In the genomic region with DNA sequence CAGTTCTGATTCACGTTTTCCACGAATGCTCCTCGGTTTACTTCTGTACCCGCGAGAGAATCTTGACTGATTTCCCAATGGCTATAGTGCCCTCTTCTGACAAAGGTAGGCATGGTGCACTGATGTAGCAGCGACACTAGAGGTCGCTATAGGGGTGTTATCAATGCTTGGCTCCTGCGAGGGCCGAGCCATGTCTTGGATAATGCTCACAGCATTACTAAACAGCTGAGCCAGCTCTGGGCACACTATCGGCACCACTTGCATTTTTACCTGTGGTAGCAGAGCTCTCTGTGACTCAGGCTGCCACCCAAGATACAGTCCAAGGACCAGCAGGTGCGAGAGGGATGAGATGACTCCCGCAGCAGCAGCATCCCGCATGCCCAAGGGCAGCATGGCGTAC, we compare ENCODE assay signal across 7 mouse cellular contexts. TPM values are rescaled to one million over a fixed set of nuclear protein-coding genes. Genes with fewer than 3 reads are reported as not detected.
DNase-seq lines count a peak whose midpoint lies in the region; ATAC-seq and TF ChIP-seq lines count a peak whose summit lies in the region.

No protein-coding gene starts in this region.

- no peaks in the 10 kb centered on the region for H3K36me3 ChIP-seq in forebrain, embryonic 11.5 days (ENCODE audit: control insufficient read depth, insufficient read depth, low read length)

- H3K4me1 ChIP-seq in brown adipose tissue, adult 24 weeks (ENCODE audit: control insufficient read depth, insufficient read depth, insufficient read length, low read length), result no peaks in the 10 kb centered on the region; the same call in 1 of the 2 replicates
- H3K4me1 ChIP-seq in forebrain, embryonic 11.5 days (replicated peaks; ENCODE audit: control insufficient read depth, insufficient read depth, low read length), result no peaks in the 10 kb centered on the region; the same call in 1 of the 2 replicates

- H3K9me3 ChIP-seq in forebrain, embryonic 11.5 days (ENCODE audit: control insufficient read depth, low read length), result no peaks in the 10 kb centered on the region

- WGBS in forebrain, embryonic 11.5 days, result 15% methylated on average over 14 of the region's 14 CpGs

- peak overlapping the region; percentile 38 for H3K4me3 ChIP-seq in brown adipose tissue, adult 24 weeks (ENCODE audit: insufficient read depth, low read depth, low read length)
- no peak overlapping the region for H3K4me3 ChIP-seq in forebrain, embryonic 11.5 days (ENCODE audit: low read depth, low read length)
- H3K4me3 ChIP-seq in layer of hippocampus, adult 2 months, result no peak overlapping the region

- peak overlapping the region; percentile 2 for H3K4me2 ChIP-seq in forebrain, embryonic 11.5 days (ENCODE audit: low read depth, low read length, severe bottlenecking)

- peak; percentile 47 for DNase-seq in Muller cell, postnatal 12 days (ENCODE audit: inconsistent ontology term)
- DNase-seq in forebrain, embryonic 11.5 days (ENCODE audit: low spot score), result peak; percentile 78
- DNase-seq in layer of hippocampus, adult 2 months (ENCODE audit: low spot score in 2 of 2), result peak; percentile 68 to 73
- peak; percentile 83 for DNase-seq in lung, postnatal 25 days (ENCODE audit: low spot score)
- peak; percentile 55 to 67 for DNase-seq in right cerebral cortex, adult 2 months (ENCODE audit: low spot score in 2 of 2)

- TF ChIP-seq CTCF in layer of hippocampus, adult 2 months (conservative IDR thresholded peaks at IDR 0.05), result peak; percentile 100

- peak; percentile 39; the same call in 1 of the 2 replicates for ATAC-seq in forebrain, embryonic 11.5 days (replicated peaks; ENCODE audit: low FRiP score)
- peak; percentile 85 to 87 for ATAC-seq in hematopoietic stem cell, adult 5-6 weeks (replicated peaks in 1 of 2; ENCODE audit: insufficient read depth in 1 of 2, low FRiP score in 2 of 2, low TSS enrichment in 1 of 2, low read depth in 1 of 2, poor library complexity in 2 of 2, severe bottlenecking in 2 of 2)

- no peak overlapping the region for H3K9ac ChIP-seq in forebrain, embryonic 11.5 days (ENCODE audit: low read length)

- H3K27ac ChIP-seq in brown adipose tissue, adult 24 weeks (replicated peaks; ENCODE audit: low read depth, low read length), result 0 out of 2 replicates have a peak overlapping the region, but pooled peaks have one; percentile 7
- H3K27ac ChIP-seq in forebrain, embryonic 11.5 days (ENCODE audit: low read depth, low read length), result no peak overlapping the region
- no peak overlapping the region for H3K27ac ChIP-seq in layer of hippocampus, adult 2 months

- peaks cover 36% of the 10 kb centered on the region for H3K27me3 ChIP-seq in forebrain, embryonic 11.5 days (ENCODE audit: control insufficient read depth, insufficient read depth, low read length)

RNA-seq across cellular contexts. Expression of a gene that starts 2.6 kb away (rescaled TPM):
- polyA plus RNA-seq in brown adipose tissue, adult 24 weeks (2012; ENCODE audit: insufficient read depth, insufficient read length, missing spikeins), result 4.1 and 6.3 TPM in 2 replicates
- 6.1 and 7.2 TPM in 2 replicates for polyA plus RNA-seq in forebrain, embryonic 11.5 days (2014; fragmentation: Nextera tagmentation; extraction: Ambion mirVana)
- 1.0 and 2.2 TPM in 2 replicates for total RNA-seq in hematopoietic stem cell, adult 5-6 weeks (2017)
- 1 to 10 TPM; 4.4 to 5.6 TPM for total RNA-seq in layer of hippocampus, adult 2 months (2021)

RNA-seq across cellular contexts. Expression of a gene that starts 7.4 kb away (rescaled TPM):
- 3.7 and 5.0 TPM in 2 replicates for polyA plus RNA-seq in brown adipose tissue, adult 24 weeks (2012; ENCODE audit: insufficient read depth, insufficient read length, missing spikeins)
- 6.6 and 9.7 TPM in 2 replicates for polyA plus RNA-seq in forebrain, embryonic 11.5 days (2014; fragmentation: Nextera tagmentation; extraction: Ambion mirVana)
- total RNA-seq in hematopoietic stem cell, adult 5-6 weeks (2017), result 23.8 and 47.9 TPM in 2 replicates
- 1 to 10 TPM; 1.2 to 2.9 TPM for total RNA-seq in layer of hippocampus, adult 2 months (2021)

RNA-seq across cellular contexts. Expression of a gene that starts 15.5 kb away (rescaled TPM):
- polyA plus RNA-seq in brown adipose tissue, adult 24 weeks (2012; ENCODE audit: insufficient read depth, insufficient read length, missing spikeins), result not detected in 2 replicates
- polyA plus RNA-seq in forebrain, embryonic 11.5 days (2014; fragmentation: Nextera tagmentation; extraction: Ambion mirVana), result 0.45 TPM in 1 of 2 replicates, not detected in the other
- 4.0 and 11.2 TPM in 2 replicates for total RNA-seq in hematopoietic stem cell, adult 5-6 weeks (2017)
- total RNA-seq in layer of hippocampus, adult 2 months (2021), result not detected

RNA-seq across cellular contexts. Expression of a gene that starts 20.1 kb away (rescaled TPM):
- not detected in 2 replicates for polyA plus RNA-seq in brown adipose tissue, adult 24 weeks (2012; ENCODE audit: insufficient read depth, insufficient read length, missing spikeins)
- polyA plus RNA-seq in forebrain, embryonic 11.5 days (2014; fragmentation: Nextera tagmentation; extraction: Ambion mirVana), result 0.32 and 0.43 TPM in 2 replicates
- total RNA-seq in hematopoietic stem cell, adult 5-6 weeks (2017), result 0.60 and 0.63 TPM in 2 replicates
- total RNA-seq in layer of hippocampus, adult 2 months (2021), result under 1 TPM in 1 of 2 experiments, not detected in 1; 0.22 TPM

RNA-seq across cellular contexts. Expression of a gene that starts 23.1 kb away (rescaled TPM):
- polyA plus RNA-seq in brown adipose tissue, adult 24 weeks (2012; ENCODE audit: insufficient read depth, insufficient read length, missing spikeins), result 16.3 and 27.9 TPM in 2 replicates
- not detected in 2 replicates for polyA plus RNA-seq in forebrain, embryonic 11.5 days (2014; fragmentation: Nextera tagmentation; extraction: Ambion mirVana)
- total RNA-seq in hematopoietic stem cell, adult 5-6 weeks (2017), result not detected in 2 replicates
- total RNA-seq in layer of hippocampus, adult 2 months (2021), result 1 to 10 TPM; 1.4 to 1.6 TPM
